Mouse (Mus musculus) neutrophil, adult 5-6 weeks (primary cell): ENCODE measurements at regions not wholly inside any gene's neighbourhood (a gene's known extent, or its start where the extent isn't known, plus 50 kb on each side); places are given as distances from the start of the nearest gene placed in this dataset.

Source experiments
- ATAC-seq: fragments of 151-379, 151-347 bp; 2 replicates; pipeline ENCODE4 v1.8.0; 2017; ENCODE audit warnings: mild to moderate bottlenecking, moderate TSS enrichment; ENCODE audit not compliant: insufficient number of reproducible peaks, poor library complexity, low FRiP score, severe bottlenecking; ENCODE audit errors: extremely low read depth

DNA sequence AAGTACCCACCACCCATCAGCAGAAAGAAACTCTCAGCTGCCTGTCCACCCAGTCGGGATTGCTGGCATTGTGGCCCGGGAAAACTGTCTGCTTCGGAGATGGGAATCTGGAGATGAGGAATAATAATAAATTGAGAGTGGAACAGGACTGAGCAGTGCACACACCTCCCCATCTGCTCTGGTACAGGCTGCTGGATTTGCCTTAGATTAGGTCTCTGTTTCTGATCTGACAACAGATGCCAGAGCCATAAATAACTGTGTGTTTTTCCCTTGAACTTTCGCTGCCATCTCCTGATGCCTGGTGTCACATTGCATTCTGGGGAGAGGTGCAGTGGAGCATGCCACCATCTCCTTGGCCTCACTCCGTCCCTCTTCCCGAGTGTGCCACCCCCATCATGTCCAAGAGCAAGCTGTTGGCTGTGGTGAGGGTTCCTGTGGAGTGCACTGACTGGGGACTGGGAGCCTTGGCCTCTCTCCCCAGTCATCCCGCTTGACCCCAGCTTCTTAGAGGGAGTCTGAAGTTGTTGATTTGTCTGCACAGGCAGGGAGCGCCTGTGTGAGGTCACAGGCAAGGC, 50.4 kb upstream of the Nxpe4 start:
- no peak for ATAC-seq
